Mouse (Mus musculus) olfactory bulb, adult 2 months (tissue): ENCODE results near the gene Olfml1.

Source experiments
- CTCF ChIP-seq: fragments of 200-500 bp; IDR thresholded peaks from 2 replicates; pipeline ENCODE4 v1.5.1; 2012; ENCODE audit warnings: low read depth, mild to moderate bottlenecking, low read length, moderate library complexity; ENCODE audit not compliant: insufficient read depth
- POLR2A ChIP-seq: fragments of 200-500 bp; IDR thresholded peaks from 2 replicates; pipeline ENCODE4 v1.6.1; 2012; ENCODE audit warnings: mild to moderate bottlenecking, low read depth, low read length, moderate library complexity; ENCODE audit not compliant: insufficient read depth

GRCm38 (mm10) chr7:107519256-107520025 lies 47.8 kb upstream of the Olfml1 start:
- TF ChIP-seq POLR2A (no peak), CTCF (no peak)
